Mouse (Mus musculus) heart, embryonic 13.5 days (tissue): ENCODE measurements around the gene Tnfaip3. TPM values are rescaled to one million over a fixed set of nuclear protein-coding genes. Genes with fewer than 3 reads are reported as not detected.

ENCODE experiments used
- ATAC-seq: fragments of 200-750 bp; cut with Nextera tagmentation; 2 replicates; pipeline ENCODE4 v1.8.0; 2017; ENCODE audit warnings: moderate TSS enrichment; ENCODE audit not compliant: insufficient number of reproducible peaks, low FRiP score, low TSS enrichment; ENCODE audit errors: extremely low read depth
- H3K27ac ChIP-seq: fragments of 300-500 bp; sonication (generic); replicated peaks from 2 replicates; pipeline ENCODE4 v1.5.1; 2015; ENCODE audit warnings: moderate library complexity, mild to moderate bottlenecking, inconsistent platforms
- H3K27me3 ChIP-seq: fragments of 300-500 bp; sonication (generic); replicated peaks from 2 replicates; pipeline ENCODE4 v1.6.1; 2015; ENCODE audit warnings: mild to moderate bottlenecking, inconsistent platforms
- H3K36me3 ChIP-seq: fragments of 300-500 bp; sonication (generic); 2 replicates; pipeline ENCODE4 v1.6.1; 2015; ENCODE audit warnings: mild to moderate bottlenecking, inconsistent platforms
- H3K4me1 ChIP-seq: fragments of 300-500 bp; sonication (generic); 2 replicates; pipeline ENCODE4 v1.6.1; 2015; ENCODE audit warnings: inconsistent platforms
- H3K4me2 ChIP-seq: fragments of 300-500 bp; sonication (generic); 2 replicates; pipeline ENCODE4 v1.6.1; 2015; ENCODE audit warnings: inconsistent platforms, mild to moderate bottlenecking, moderate library complexity
- H3K4me3 ChIP-seq: fragments of 300-500 bp; sonication (generic); 2 replicates; pipeline ENCODE4 v1.5.1; 2015; ENCODE audit warnings: moderate library complexity, mild to moderate bottlenecking, inconsistent platforms
- H3K9ac ChIP-seq: fragments of 300-500 bp; sonication (generic); 2 replicates; pipeline ENCODE4 v1.6.1; 2015; ENCODE audit warnings: inconsistent platforms, mild to moderate bottlenecking, moderate library complexity
- H3K9me3 ChIP-seq: fragments of 300-500 bp; sonication (generic); 2 replicates; pipeline ENCODE4 v1.6.1; 2016; ENCODE audit warnings: inconsistent platforms
- WGBS: fragments of 180-500 bp; shearing (Covaris S2); methylation state at CpG from one replicate; pipeline ENCODE4 v1.1.7; 2015; ENCODE audit warnings: mixed read lengths; 5-methylcytosine and 5-hydroxymethylcytosine counted together
- polyA plus RNA-seq: library from polyadenylated mRNA; unstranded; fragments of >200 nt; fragmentation: Nextera tagmentation; extraction: Ambion mirVana; gene quantifications from 2 replicates; pipeline ENCODE4 v1.2.1, GENCODE M21; 2015

Tnfaip3 gene
- polyA plus RNA-seq, 1 experiment from 2014 or later, result 2.9 TPM

- ATAC-seq, result no peak
- H3K4me3 ChIP-seq, result no peak overlapping the region
- no peaks in the 10 kb centered on the region for H3K36me3 ChIP-seq
- H3K9me3 ChIP-seq, result no peaks in the 10 kb centered on the region
- H3K4me1 ChIP-seq, result peaks cover 38% of the 10 kb centered on the region
- WGBS, result 66% methylated on average over 3 of the region's 3 CpGs
- peak overlapping the region; percentile 38; the same call in 1 of the 2 replicates for H3K9ac ChIP-seq
- H3K27ac ChIP-seq, result no peak overlapping the region
- H3K4me2 ChIP-seq, result peak overlapping the region; percentile 31
- H3K27me3 ChIP-seq, result no peaks in the 10 kb centered on the region
These were observed 2.1 kb downstream of the Tnfaip3 start for GRCm38 (mm10) chr10:19013351-19013750.

GRCm38 (mm10) chr10:19012616-19013015 lies 2.8 kb downstream of the Tnfaip3 start:
- no peaks in the 10 kb centered on the region for H3K27me3 ChIP-seq
- H3K9ac ChIP-seq, result no peak overlapping the region
- H3K27ac ChIP-seq, result no peak overlapping the region
- no peaks in the 10 kb centered on the region for H3K9me3 ChIP-seq
- H3K4me1 ChIP-seq, result peaks cover 44% of the 10 kb centered on the region
- H3K36me3 ChIP-seq, result peaks cover 2% of the 10 kb centered on the region; the same call in 1 of the 2 replicates
- no peak overlapping the region for H3K4me2 ChIP-seq
- ATAC-seq, result no peak
- no peak overlapping the region for H3K4me3 ChIP-seq
- WGBS, result 82% methylated on average over 3 of the region's 3 CpGs

- Histone ChIP-seq H3K4me2 (no peak overlapping the region), H3K27ac (no peak overlapping the region), H3K4me3 (no peak overlapping the region), H3K27me3 (no peaks in the 10 kb centered on the region), H3K9ac (no peak overlapping the region), H3K9me3 (no peaks in the 10 kb centered on the region), H3K4me1 (peaks cover 42% of the 10 kb centered on the region), H3K36me3 (peaks cover 8% of the 10 kb centered on the region)
- 78% methylated on average over 7 of the region's 7 CpGs for WGBS
- ATAC-seq, result no peak
These were observed 3.5 kb downstream of the Tnfaip3 start for GRCm38 (mm10) chr10:19011832-19012440.

- H3K9me3 ChIP-seq, result no peaks in the 10 kb centered on the region
- no peak for ATAC-seq
- H3K4me2 ChIP-seq, result no peak overlapping the region
- H3K4me3 ChIP-seq, result no peak overlapping the region
- no peak overlapping the region for H3K27ac ChIP-seq
- WGBS, result 81% methylated on average over 8 of the region's 8 CpGs
- H3K4me1 ChIP-seq, result peaks cover 29% of the 10 kb centered on the region
- peaks cover 23% of the 10 kb centered on the region for H3K36me3 ChIP-seq
- H3K27me3 ChIP-seq, result no peaks in the 10 kb centered on the region
- H3K9ac ChIP-seq, result no peak overlapping the region
These were observed 5.0 kb downstream of the Tnfaip3 start for GRCm38 (mm10) chr10:19010414-19010813.

- WGBS, result 63% methylated on average over 8 of the region's 8 CpGs
- Histone ChIP-seq H3K9me3 (no peaks in the 10 kb centered on the region), H3K9ac (no peak overlapping the region), H3K36me3 (peaks cover 34% of the 10 kb centered on the region), H3K4me1 (peaks cover 26% of the 10 kb centered on the region), H3K27me3 (no peaks in the 10 kb centered on the region), H3K4me3 (no peak overlapping the region), H3K4me2 (peak overlapping the region; percentile 36; the same call in 1 of the 2 replicates), H3K27ac (0 out of 2 replicates have a peak overlapping the region, but pooled peaks have one; percentile 20)
- no peak for ATAC-seq
These were observed 6.2 kb downstream of the Tnfaip3 start for GRCm38 (mm10) chr10:19009186-19009672.

- Histone ChIP-seq H3K9me3 (no peaks in the 10 kb centered on the region), H3K27me3 (no peaks in the 10 kb centered on the region), H3K9ac (no peak overlapping the region), H3K4me1 (peaks cover 23% of the 10 kb centered on the region), H3K27ac (0 out of 2 replicates have a peak overlapping the region, but pooled peaks have one; percentile 36), H3K36me3 (peaks cover 41% of the 10 kb centered on the region), H3K4me2 (no peak overlapping the region), H3K4me3 (no peak overlapping the region)
- 68% methylated on average over 4 of the region's 4 CpGs for WGBS
- no peak for ATAC-seq
These were observed 6.9 kb downstream of the Tnfaip3 start for GRCm38 (mm10) chr10:19008607-19008940.

- Histone ChIP-seq H3K9me3 (no peaks in the 10 kb centered on the region), H3K4me3 (no peak overlapping the region), H3K27ac (peak overlapping the region; percentile 36; the same call in 1 of the 2 replicates), H3K4me1 (peaks cover 23% of the 10 kb centered on the region), H3K9ac (no peak overlapping the region), H3K27me3 (no peaks in the 10 kb centered on the region), H3K36me3 (peaks cover 46% of the 10 kb centered on the region), H3K4me2 (no peak overlapping the region)
- WGBS, result 27% methylated on average over 8 of the region's 8 CpGs
- no peak for ATAC-seq
These were observed 7.4 kb downstream of the Tnfaip3 start for GRCm38 (mm10) chr10:19007897-19008606.

- H3K9me3 ChIP-seq, result 0 out of 2 replicates have a peak, but pooled peaks cover 6% of the 10 kb centered on the region
- H3K27me3 ChIP-seq, result no peaks in the 10 kb centered on the region
- WGBS, result 81% methylated on average over 12 of the region's 12 CpGs
- no peaks in the 10 kb centered on the region for H3K4me1 ChIP-seq
- no peak overlapping the region for H3K4me3 ChIP-seq
- no peak for ATAC-seq
- no peak overlapping the region for H3K4me2 ChIP-seq
- H3K36me3 ChIP-seq, result peaks cover 67% of the 10 kb centered on the region
- no peak overlapping the region for H3K9ac ChIP-seq
- no peak overlapping the region for H3K27ac ChIP-seq
These were observed 13.2 kb downstream of the Tnfaip3 start for GRCm38 (mm10) chr10:19002091-19002785.

GRCm38 (mm10) chr10:18999427-18999826 lies 16.0 kb downstream of the Tnfaip3 start:
- Histone ChIP-seq H3K4me1 (no peaks in the 10 kb centered on the region), H3K27me3 (no peaks in the 10 kb centered on the region), H3K9ac (no peak overlapping the region), H3K4me2 (no peak overlapping the region), H3K36me3 (peaks cover 40% of the 10 kb centered on the region), H3K4me3 (no peak overlapping the region), H3K27ac (no peak overlapping the region), H3K9me3 (0 out of 2 replicates have a peak, but pooled peaks cover 6% of the 10 kb centered on the region)
- 73% methylated on average over 2 of the region's 2 CpGs for WGBS
- ATAC-seq, result no peak

- H3K9ac ChIP-seq, result no peak overlapping the region
- no peaks in the 10 kb centered on the region for H3K27me3 ChIP-seq
- no peak overlapping the region for H3K27ac ChIP-seq
- H3K9me3 ChIP-seq, result 0 out of 2 replicates have a peak, but pooled peaks cover 6% of the 10 kb centered on the region
- no peak overlapping the region for H3K4me3 ChIP-seq
- H3K4me1 ChIP-seq, result no peaks in the 10 kb centered on the region
- no peak for ATAC-seq
- H3K4me2 ChIP-seq, result no peak overlapping the region
- H3K36me3 ChIP-seq, result peaks cover 9% of the 10 kb centered on the region
These were observed 19.1 kb downstream of the Tnfaip3 start for GRCm38 (mm10) chr10:18996331-18996730.
